Mouse (Mus musculus) G1E (cell line): ENCODE measurements around the gene Palm.

Experiments used
- CTCF ChIP-seq: IDR thresholded peaks from 2 replicates; pipeline ENCODE4 v1.5.1; 2012; ENCODE audit warnings: low read depth, low read length, inconsistent platforms, mixed read lengths
- TAL1 ChIP-seq: conservative IDR thresholded peaks from 2 replicates; pipeline ENCODE4 v1.6.1; 2012; ENCODE audit warnings: low read depth, low read length, inconsistent platforms, mixed read lengths

- TF ChIP-seq CTCF (no peak), TAL1 (no peak)
Measured at GRCm38 (mm10) chr10:79846553-79846952, 53.2 kb downstream of the Palm start.
